Mouse (Mus musculus) cerebellum, adult 11 months (tissue): Measurements from ENCODE around the gene Ninj2.

ENCODE experiments used
- DNase-seq: peaks from one replicate; pipeline ENCODE4 v3.0.0; 2022

The Ninj2 gene

DNA sequence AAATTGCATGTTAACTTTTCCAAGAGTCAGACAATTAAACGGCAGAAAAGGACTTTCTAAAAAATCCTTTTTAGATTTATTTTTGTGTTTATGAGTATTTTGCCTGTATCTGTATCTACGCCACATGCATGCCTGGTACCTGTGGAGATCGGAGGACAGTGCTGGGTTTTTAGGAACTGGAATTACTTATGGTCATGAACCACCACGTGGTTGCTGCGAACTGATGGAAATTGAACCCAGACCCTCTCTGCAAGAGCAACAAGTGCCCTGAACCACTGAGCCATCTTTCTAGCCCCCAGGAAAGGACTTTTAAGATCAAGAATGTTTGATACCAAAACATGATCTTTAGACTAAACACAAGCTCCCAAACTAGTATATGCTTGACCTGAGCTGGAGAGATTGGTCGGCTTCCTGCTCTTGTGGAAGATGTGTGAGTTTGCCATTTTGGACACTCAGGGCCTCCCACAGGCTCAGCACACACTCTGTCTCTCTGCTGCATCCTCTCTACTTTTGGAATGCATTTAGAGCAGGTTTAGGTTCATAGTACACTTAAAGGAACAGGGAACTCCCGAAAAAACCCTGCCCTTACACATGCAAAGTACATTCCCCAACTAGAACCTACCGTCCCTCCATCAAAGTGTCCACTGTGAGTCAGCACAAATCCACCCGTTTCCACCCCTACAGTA lies 1.1 kb downstream of the Ninj2 start:
- DNase-seq = no peak

DNA sequence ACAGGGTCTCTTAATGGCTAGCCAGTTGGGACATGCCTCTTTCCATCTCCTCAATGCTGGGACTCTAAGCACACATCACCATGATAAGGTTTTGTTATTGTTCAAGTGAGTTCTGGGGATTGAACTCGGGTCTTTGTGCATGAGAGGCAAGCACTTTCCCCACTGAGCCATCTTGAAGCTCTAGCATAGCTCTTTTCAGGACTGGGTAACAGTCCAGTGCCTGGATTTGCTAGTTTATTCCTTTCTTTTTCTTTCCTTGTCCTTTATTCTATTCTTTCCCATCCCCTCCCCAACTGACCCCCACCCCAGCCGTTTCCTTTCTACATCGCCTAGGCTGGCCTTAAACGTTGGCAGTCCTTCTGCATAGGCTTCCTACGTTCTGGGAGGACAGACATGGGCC lies 1.9 kb downstream of the Ninj2 start:
- no peak for DNase-seq

DNA sequence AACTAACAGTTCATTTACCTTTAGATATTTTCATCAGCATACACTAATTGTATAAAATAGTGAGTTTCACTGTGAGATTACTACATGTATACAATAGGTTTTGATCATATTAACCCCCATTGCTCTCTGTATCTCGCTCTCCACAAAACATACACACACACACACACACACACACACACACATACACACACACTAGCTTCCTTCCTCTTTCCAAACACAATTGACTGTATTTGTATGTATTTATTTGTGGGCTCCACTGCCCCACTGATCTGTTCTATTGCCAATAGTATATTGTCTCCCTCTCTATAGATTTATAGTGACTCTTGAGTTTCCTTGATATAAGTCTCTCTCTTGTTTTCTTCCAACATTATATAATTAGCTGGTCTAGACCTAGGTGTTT lies 2.4 kb downstream of the Ninj2 start:
- DNase-seq = no peak

DNA sequence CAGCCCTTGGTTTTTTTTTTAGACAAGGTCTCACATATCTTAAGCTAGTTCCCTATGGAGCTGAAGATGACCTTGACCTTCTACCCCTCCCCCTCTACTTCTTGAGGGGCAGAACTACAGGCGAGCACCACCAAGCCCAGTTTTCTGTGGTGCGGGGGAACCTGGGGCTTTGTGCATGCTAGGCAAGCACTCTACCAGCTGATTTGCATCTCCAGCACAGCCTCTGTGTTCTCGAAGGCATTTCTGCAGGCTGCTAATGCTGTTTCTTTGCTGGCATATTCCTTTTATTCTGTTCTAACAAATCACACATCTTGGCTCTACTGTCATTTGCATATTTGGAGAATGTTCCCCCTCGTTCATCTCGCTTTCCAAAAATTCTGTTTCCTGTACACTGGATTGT lies 6.2 kb downstream of the Ninj2 start:
- DNase-seq = no peak

DNA sequence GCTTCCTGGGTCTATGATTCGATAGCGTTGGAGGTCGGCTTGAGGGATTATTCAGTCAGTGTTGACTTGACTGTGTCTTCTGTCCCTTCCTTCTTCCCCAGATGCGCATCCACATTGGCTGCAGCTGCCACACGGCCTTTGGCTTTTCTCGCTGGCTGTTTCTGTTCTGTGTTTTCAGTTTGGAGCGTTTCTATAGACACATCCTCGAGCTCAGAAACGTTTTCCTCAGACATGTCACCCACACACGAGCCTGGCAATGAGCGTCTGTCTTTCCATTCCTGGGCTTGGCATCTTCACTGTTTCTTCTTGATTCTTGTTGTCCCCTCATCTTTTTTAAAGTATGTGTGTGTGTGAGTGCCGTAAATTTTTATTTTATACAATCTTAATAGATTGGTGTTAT lies 8.1 kb downstream of the Ninj2 start:
- no peak for DNase-seq

DNA sequence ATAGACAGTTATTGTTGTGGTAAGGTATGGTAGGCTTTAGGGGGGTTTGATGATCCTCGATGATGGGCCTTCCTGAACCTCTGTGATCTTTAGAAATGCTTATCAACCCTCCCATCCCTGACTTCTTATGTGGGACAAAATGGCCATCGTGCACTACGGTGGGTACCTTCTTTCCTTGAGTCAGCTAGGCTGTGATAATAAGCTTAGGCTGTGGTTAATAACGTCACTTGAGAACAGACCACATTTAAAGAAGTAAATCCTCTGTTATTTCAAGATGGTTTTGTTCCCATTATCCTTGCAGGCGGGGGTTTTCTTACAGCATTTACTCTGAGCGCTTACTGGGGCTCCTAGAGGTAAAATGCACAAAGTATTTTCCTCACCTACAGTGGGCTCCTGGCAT lies 8.8 kb downstream of the Ninj2 start:
- no peak for DNase-seq

DNA sequence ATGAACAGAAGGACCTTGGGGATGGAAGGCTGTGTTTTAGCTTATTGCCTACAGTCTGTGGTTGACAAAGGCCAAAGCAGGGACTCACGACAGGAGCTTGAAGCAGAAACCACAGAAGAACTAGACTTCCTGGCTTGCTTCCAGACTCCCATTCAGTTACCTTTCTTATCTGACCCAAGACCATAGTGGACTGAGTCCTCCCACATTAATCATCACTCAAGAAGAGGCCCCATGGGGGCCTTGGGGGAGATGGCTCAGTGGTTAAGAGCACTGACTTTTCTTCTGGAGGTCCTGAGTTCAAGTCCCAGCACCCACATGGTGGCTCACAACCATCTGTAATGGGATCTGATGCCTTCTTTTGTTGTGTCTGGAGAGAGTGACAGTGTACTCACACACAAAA lies 10.0 kb downstream of the Ninj2 start:
- no peak for DNase-seq

DNA sequence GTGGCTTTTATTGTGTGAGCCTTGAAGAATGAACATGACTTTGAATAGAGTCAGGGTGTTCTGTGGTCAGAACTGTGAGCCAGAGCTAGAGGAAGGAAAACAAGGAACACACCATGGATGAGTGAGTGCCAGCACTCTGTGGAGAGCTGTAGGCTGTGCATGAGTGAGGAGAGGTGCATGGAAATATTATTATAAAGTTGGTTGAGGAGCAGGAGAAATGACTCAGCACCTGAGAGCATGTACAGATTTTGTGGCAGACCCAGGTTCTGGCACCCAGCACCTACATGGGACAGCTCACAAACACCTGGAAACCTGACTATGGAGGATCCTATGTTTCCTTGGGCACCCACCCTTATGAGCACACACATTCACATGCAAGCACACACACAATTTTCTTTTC lies 11.9 kb downstream of the Ninj2 start:
- no peak for DNase-seq

DNA sequence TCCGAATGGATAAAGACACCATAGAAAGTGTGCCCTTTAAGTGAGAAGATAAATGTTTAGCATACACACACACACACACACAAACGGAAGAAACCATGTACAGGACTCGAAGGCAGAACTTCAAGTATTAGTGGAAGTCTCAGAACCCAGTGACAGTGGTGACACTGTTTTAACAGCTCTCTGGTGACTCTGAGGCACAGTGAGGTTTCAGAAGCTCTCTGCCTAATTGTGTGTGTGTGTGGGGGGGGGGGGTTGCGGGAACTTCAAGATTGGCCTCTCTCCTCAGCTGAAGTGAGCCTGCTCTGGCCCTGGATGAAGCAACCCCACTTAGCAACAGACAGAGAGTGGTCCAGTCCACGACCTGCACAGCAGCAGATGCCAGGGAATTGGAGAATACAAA lies 14.4 kb downstream of the Ninj2 start:
- no peak for DNase-seq

DNA sequence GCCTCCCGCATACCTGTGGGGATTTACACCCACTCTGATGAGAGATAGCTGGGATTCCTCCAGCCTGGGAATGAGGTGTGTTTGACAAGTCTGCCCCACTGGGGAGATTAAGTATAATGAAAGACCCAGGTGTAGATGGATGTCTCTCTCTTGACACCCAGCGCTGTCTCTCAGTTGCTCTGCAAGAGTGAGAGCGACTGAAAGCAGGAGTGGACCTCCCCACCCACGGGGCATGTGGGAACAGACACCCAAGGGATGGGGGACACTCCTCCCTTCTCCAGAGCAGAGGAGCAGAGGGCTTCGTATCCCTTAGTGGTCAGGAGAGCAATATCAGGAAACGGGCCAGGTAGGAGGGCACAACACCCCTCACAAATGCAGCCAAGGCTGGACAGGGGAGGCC lies 14.9 kb downstream of the Ninj2 start:
- DNase-seq = no peak

DNA sequence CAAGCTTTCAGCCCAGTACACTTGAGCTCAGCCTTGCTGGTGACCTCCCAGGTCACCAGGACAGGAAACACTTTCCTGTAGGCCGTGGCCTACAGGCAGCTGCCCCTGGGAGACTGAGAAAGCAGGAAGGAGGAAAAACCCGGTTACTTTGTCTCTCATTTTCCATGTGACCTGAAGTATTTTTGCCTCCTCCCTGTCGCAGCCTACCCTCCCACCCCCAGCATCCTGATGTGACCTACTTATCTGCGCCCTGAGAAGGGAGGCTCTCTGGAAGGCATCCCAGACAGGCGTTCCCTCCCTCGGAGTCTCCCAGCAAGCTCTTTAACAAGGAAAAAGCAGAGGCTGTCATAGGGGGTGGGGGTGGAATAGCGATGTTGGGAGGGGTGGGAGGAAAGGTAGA lies 16.0 kb downstream of the Ninj2 start:
- no peak for DNase-seq

DNA sequence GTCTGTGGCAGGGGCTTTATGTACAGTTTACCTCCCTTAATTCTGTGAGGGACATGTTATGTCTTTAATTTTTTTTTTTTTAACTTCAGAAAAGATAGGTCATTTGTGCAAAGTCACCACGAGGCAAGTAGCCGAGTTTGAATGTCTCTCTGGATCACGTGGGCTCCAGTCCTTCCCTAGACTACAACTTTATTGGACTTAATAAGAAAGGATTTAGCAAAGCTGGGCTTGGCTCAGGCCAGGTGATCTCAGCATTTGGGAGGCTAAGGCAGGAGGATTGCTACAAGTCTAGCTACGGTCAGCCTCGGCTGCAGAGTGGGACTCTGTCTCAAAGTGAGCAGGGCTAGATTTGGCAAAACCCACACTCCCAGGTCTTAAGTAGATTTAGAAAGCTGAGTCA lies 16.8 kb downstream of the Ninj2 start:
- DNase-seq = no peak

DNA sequence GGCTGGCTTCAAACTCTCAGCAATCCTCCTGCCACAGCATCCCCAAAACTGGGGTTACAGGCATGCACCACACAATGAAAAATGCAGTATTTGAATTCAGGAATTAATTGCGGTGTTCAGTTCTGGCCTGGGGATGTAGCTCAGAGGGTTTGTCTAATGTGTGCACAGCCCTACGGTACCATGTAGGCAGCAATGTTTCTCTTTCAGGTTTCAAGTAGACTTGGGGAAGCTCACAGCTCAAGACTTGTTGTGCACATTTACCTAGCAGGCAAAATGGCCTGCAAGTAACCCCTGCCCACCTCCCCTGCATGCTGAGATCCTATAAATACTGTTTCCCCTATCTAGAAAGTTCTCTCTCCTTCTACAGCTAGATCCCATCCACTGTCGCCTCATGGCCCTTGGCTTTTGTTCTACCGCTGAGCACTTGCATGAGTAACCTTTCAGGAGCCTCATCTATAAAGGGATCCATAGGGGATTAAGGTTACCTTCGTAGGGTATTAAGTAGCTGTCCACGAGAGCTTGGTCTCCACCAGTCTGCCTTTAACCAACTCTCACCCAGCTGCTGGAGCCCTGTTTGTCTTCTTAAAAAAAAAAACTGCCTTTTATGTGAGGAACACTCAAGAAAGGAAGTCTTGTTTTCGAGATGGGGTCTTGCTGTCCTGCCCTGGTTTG lies 17.7 kb downstream of the Ninj2 start:
- DNase-seq = no peak

DNA sequence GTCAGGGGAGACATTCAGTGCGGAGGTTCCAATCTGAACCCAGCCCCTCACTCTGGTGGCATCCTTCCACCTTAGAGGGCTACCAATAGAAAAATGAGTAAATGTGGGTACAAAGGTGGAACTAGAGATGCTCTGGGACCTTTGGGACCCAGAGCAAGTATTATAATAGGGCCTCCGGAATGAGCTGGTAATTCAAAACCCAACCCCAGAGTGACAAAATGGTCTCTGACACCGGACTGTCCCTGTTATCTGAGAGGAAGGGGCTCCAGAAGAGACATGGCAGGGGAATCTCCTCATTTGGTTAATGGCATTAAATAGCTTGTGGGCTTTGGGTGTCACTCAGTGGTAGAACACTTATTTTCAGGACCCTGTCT lies 18.2 kb downstream of the Ninj2 start:
- DNase-seq = no peak

DNA sequence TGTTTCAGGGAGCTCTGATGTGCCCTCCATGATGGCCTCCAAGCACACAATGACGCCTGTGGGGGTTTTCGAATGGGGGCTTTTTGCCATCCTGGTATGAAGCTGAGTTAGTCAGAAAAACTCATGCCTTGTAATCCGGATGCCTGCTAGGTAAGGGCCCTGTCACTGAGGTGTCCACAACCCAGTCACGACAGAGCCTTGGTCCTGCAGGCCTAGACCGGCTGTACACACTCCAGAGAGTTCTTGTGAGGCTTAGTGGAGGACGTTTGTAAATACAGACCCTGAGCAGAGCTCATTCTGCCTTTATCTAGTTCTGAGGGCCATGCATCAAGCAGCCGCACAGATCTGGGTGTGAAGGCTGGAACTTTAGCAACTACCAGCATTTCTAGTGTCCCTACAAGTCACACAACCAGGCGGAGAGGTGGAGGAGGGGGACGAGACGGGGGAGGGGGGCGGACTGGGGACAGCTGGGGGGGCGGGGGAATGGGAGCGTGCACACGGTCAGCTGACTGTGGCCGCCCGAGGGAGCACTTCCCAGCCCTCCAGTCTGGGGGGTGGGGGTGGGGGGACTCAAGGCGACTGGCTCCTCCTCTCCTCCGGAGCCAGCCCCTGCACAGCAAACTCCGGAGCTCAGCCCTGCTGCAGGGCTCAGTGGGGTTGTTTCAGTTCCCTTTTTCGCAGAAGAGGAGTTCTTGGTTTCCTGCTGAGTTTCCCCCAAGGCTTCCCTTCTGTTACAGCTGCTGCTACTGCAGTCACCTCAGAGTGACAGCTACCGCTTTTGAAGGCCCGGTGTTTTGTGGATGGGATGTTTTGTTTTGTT lies 19.0 kb downstream of the Ninj2 start:
- no peak for DNase-seq

DNA sequence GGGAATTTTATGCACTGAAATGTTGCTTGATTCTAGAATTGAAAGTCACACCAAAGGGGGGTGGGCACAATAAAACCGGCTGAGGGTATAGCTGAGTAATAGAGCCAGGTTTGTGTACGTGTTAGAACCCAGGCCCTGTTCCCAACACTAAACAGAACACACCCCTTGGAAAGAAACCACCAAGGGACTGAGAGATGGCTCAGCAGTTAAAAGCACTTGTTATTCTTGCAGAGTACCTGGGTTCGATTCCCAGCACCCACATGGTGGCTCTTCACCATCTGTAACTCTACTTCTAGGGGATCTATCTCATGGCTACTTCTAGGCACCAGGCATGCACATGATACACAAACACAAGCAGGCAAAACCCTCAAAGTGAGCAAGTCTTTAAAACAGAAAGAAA lies 20.7 kb downstream of the Ninj2 start:
- DNase-seq = no peak

DNA sequence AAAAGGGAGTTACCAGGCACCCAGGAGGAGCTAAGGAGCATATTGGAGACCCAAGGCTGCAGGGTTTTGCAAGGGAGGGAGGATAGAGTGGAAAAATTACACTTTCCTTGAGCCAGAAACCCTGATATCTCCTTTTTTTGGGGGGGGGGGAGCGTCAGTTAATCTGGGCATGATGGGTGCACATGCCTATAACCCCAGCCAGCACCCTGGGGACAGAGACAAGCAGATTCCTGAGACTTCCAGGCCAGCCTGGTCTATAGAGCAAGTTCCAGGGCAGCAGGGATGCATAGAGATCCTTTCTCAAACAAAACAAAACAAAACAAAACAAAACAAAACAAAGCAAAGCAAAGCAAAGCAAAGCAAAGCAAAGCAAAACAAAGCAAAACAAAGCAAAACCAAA lies 21.1 kb downstream of the Ninj2 start:
- DNase-seq = no peak

DNA sequence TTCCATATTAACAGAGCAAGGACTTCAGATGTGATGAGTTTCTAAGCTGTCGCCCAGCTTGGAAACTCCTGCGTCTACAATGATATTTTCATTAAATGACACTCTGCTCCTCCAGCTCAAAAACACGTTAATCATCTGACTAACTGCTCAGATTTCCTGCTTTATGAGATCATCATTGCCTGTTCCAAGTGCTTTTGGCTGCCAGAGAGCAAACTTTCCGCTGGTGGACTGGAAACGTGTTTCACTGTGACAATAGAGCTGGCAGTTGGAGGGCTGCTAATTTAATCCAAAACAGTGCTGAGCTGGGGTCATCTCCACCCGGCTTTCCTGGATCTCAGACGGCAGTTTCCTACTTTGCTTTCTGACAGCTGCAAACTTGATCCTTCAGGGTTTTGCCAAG lies 21.5 kb downstream of the Ninj2 start:
- DNase-seq = no peak

DNA sequence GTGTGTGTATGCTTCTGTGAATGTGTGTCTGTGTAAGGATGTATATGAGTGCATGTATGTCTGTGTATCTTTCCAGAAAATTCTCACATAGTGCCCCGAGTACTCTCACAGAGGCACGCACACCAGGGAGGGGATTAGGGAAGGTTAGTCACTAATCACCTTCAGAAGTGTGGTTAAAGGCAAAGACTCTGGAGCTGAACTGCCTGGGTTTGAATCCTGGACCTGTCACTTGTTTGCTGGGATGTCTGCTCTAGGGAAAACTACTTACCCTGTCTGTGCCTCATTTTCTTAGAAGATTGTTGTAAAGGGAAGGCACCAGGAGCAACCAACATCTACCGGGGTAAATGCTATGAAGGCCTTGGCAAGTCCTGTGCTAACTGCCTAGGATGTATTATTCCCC lies 22.3 kb downstream of the Ninj2 start:
- DNase-seq = no peak

DNA sequence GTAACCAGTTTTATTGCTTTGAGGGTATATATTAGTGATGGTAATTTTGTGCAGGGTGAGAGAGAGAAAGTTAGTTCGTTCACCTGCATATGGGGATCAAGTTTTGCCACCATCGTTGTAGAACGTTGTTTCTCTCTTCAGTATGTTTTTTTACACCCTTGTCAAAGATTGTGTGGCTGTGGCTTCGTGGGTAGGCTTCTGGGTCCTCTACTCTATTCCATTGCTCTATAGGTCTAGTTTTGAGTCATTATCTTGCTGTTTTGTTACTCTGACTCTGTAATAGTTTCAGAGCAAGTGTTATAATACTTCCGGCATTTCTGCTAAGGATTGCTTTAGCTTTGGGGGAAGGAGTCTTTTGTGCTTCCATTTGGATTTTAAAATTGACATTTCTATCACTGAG lies 26.7 kb downstream of the Ninj2 start:
- no peak for DNase-seq

DNA sequence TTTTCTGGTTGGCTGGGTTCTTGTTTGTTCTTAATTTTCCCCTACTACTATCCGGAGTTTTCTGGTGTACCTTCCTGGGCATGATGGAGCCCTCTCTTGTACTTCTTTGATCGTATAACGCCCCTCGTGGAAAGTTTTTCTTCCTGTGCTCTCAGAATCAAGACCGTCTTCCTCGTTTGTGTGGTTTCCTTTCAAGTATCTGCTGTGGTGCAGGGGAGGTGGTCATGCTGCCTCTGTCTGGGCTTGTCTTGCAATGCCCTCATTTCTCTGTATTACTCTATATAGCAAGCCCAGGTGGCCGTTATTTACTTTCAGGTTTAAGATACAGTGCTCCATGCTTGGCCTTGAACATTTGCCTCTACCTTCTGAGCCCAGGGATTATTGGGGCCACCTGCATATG lies 31.5 kb downstream of the Ninj2 start:
- no peak for DNase-seq

DNA sequence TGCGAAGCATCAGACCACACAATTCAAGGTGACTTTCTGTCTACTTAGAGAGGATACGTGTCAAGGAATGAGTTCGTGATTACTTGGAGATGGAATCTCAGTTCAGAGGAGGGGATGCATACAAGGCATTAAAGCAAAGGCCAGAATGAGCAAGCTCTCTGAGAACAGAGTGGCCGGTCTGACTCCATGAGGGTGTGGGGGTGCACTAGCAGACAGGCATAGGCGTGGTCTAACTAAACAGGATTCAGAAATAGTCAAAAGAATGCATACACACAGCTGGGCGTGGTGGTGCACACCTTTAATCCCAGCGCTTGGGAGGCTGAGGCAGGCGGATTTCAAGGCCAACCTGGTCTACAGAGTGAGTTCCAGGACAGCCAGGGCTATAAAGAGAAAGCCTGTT lies 33.3 kb downstream of the Ninj2 start:
- no peak for DNase-seq

DNA sequence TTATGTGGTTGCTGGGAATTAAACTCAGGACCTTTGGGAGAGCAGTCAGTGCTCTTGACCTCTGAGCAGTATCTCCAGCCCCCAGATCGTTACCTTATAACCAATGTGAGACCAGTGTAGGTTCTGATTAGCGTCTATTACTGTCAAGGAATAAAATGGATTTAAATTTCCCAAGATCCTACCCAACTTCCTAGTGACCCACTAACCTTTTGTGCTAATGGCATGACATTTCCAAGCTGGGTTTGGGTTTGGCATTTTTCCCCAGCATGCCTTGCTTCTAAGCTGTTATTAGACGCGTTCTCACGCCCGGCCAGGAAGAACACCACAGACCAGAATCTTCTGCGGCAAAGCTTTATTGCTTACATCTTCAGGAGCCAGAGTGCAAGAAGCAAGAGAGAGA lies 34.2 kb downstream of the Ninj2 start:
- DNase-seq = no peak

DNA sequence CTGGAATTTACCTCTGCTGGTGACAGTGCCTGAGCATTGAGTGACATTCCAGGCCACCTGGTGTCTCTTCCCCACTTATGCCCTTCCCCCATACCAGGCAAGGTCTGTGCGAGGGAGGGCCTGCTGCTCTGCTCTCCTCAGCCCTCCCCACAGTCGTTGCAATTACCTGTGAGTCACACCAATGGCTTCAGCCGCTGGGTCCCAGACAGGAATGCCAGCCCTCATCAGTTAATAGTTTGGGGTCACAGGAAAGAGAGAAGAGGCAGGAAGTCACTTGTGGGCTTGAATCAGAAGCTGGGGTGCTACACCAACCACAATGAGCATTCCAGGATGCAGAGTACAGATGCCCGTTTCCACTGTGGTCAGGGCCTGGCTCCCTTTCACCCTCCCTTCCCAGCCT lies 41.6 kb downstream of the Ninj2 start:
- DNase-seq = no peak
